Mouse (Mus musculus) cerebellum, adult 2 months (tissue): ENCODE data around the gene Chd6. TPM values are rescaled to one million over a fixed set of nuclear protein-coding genes. Genes with fewer than 3 reads are reported as not detected.
"Not testable (repeated sequence)": the region's sequence is repeated elsewhere in the genome, so short reads cannot be mapped to it uniquely, and the experiment has no call there.

ENCODE experiments used
- DNase-seq, 2 experiments: peaks; one replicate each; pipeline ENCODE4 v3.0.0; 2021
- H3K27ac ChIP-seq: fragments of 200-500 bp; 2 replicates; pipeline ENCODE4 v1.5.1; 2012; ENCODE audit warnings: low read length, control low read depth, inconsistent platforms; ENCODE audit not compliant: insufficient read depth
- H3K27me3 ChIP-seq: fragments of 200-500 bp; 2 replicates; pipeline ENCODE4 v1.6.1; 2012; ENCODE audit warnings: inconsistent platforms, mild to moderate bottlenecking, low read length, moderate library complexity; ENCODE audit not compliant: control insufficient read depth, insufficient read depth
- H3K4me1 ChIP-seq: fragments of 200-500 bp; 2 replicates; pipeline ENCODE4 v1.6.1; 2011; ENCODE audit warnings: low read length; ENCODE audit not compliant: control insufficient read depth, insufficient read depth
- H3K4me3 ChIP-seq: fragments of 200-500 bp; replicated peaks from 2 replicates; pipeline ENCODE3; 2011; ENCODE audit warnings: mild to moderate bottlenecking, low read depth, low read length, control low read depth; ENCODE audit not compliant: insufficient read depth
- CTCF ChIP-seq: fragments of 200-500 bp; IDR thresholded peaks from 2 replicates; pipeline ENCODE4 v1.5.1; 2011; ENCODE audit warnings: low read depth, mild to moderate bottlenecking, control low read depth, low read length, moderate library complexity, borderline replicate concordance; ENCODE audit not compliant: insufficient read depth
- POLR2A ChIP-seq: fragments of 200-500 bp; IDR thresholded peaks from 2 replicates; pipeline ENCODE4 v1.6.1; 2011; ENCODE audit warnings: low read length, control low read depth, borderline replicate concordance; ENCODE audit not compliant: insufficient read depth
- WGBS: fragments of 180-500 bp; shearing (Covaris S2); methylation state at CpG from one replicate; pipeline ENCODE4 v1.1.7; 2018; 5-methylcytosine and 5-hydroxymethylcytosine counted together
- polyA plus RNA-seq: library from polyadenylated mRNA; depleted of rRNA; stranded (reverse); fragments of >200 nt; gene quantifications from 2 replicates; pipeline ENCODE4 v1.2.3, GENCODE M21; 2012

Gene Chd6
- polyA plus RNA-seq, 1 experiment: 33.7 TPM

DNA sequence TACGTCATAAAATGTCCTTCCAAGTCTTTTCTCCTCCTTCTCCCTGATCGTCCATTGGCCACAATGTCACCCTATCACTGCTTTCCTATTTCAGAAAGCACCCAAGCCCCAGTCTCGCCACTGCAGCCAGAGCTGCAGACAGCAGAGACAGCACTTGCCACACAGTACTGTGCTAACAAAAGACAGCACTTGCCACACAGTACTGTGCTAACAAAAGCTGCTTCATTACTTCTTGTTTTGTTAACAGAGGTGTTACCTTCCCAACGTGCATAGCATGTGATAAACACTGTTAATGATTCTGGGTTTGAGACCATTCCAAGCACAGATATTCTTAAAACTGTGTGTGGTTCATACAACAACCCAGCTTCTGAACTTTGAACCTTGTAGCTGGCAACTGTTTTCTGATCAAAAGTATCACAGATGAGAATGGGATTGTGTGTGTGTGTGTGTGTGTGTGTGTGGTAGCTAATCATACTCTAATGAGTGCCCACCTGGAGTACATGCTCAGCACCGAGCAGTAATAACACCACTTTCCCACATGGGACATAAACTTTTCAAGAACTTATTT, 135.1 kb downstream of the Chd6 start:
- no peak overlapping the region for H3K4me3 ChIP-seq
- TF ChIP-seq CTCF (no peak), POLR2A (no peak)
- no peak for DNase-seq
- no peak overlapping the region for H3K27ac ChIP-seq
- no peaks in the 10 kb centered on the region for H3K27me3 ChIP-seq
- 80% methylated on average over 5 of the region's 5 CpGs for whole genome bisulfite sequencing
- H3K4me1 ChIP-seq: peaks cover 3% of the 10 kb centered on the region; the same call in 1 of the 2 replicates

DNA sequence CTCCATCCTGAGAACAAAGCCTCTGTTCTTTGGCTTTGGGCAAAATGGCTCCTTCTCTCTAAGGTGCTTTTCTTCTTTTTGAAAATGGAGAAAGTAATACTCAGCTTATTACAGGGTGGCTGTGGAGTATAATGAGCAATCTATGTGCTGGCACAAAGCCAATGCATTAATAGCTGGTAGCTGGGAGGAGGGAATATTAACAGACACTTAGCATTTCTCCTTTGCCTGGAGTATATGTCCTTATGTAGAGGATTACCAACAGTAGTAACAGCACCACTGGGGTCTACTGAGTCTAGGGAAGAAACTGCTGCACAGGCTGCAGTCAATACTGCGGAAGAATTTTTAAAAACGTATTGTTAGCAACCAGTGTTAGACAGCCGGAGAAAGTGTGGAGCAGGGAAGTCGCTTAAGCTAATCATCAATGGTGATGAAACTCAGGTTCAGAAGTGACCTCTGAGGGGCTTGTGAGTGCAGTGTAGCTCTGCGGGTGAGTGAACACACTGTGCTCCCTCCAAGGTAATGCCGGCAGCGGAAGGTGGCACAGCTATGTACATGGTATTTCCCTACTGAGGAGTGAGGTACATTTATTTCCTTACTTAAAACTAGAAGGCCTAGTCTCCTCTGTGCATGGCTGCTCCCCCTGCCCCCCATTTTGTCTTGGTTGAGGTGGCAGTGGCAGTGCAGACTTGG, 136.6 kb downstream of the Chd6 start:
- DNase-seq: no peak
- Histone ChIP-seq H3K27me3 (no peaks in the 10 kb centered on the region), H3K4me1 (no peaks in the 10 kb centered on the region; the same call in 1 of the 2 replicates), H3K27ac (no peak overlapping the region), H3K4me3 (no peak overlapping the region)
- WGBS: 96% methylated on average over 7 of the region's 7 CpGs
- TF ChIP-seq POLR2A: no peak
- no peak for TF ChIP-seq CTCF

DNA sequence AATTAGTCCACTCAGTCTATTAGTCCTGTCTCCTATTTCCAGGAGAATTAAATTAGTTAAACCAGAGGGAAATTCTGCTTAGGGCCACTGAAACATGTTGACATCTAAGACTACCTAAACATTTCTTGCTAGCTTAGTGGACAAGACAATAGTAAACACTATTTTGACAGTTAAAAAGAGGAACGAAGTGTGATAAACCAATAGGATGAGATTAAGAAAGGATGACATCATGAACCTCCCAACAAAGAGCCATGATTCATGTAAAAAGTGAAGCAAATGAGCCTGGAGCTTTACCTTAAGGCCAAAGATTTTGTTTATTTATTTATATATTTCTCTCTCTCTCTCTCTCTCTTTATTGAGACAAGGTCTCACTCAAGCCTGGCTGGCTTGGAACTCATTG, 146.7 kb downstream of the Chd6 start:
- DNase-seq: no peak
- H3K4me1 ChIP-seq: peaks cover 5% of the 10 kb centered on the region; the same call in 1 of the 2 replicates
- 100% methylated on average over 1 of the region's 1 CpGs for WGBS
- TF ChIP-seq POLR2A (no peak), CTCF (no peak)
- H3K27ac ChIP-seq: no peak overlapping the region
- no peak overlapping the region for H3K4me3 ChIP-seq
- no peaks in the 10 kb centered on the region for H3K27me3 ChIP-seq

DNA sequence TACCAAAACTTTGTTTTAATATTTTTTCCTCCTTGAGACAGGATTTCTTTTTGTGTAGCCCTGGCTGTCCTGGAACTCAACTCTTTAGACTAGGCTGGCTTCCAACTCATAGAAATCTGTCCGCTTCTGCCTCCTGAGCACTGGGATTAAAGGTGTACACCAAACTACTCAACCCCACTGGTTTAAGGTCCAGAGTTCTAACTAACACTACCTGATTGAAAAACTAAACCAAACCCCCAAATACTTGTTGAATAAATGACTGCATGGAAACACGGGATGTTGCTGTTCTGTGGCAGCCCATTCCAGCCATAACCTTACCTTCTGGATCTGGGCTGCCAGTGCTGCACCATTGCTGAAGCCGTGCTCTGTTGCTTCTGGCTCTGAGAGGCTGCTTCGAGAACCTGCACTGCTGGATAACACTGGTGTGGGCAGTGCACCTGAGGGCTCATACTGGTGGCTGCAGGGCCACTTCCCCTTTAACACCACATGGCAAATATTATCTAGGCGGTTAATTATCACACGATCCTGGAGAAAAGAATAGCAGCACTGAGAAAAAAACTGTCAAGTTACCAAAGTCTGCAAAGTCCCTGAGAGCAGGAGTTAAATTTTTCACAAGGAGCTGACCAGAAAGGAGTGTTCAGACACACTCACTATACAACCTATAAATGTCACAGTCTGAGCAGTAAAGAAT, 147.8 kb downstream of the Chd6 start:
- no peak overlapping the region for H3K27ac ChIP-seq
- 84% methylated on average over 6 of the region's 6 CpGs for WGBS
- TF ChIP-seq CTCF: no peak
- TF ChIP-seq POLR2A: no peak
- no peak overlapping the region for H3K4me3 ChIP-seq
- no peaks in the 10 kb centered on the region for H3K27me3 ChIP-seq
- no peak for DNase-seq
- peaks cover 5% of the 10 kb centered on the region; the same call in 1 of the 2 replicates for H3K4me1 ChIP-seq

DNA sequence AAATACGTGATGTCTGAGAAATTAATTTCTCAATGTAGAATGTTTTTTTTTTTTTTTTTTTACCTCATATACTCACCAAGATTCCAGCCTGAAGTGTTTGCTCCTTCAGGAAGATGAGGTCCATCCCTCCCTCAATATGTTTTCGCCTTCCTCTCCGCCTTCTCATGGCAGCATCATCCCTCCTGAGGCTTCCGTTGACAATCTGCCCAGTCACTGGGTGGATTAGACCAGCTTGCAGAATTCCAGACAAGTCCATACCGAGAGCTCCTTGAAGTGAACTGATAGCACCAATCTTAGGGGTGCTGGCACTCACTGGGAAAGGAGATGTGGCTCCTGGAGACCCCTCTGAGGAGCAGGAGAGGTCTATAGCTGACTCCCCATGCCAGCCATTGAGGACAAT, 149.0 kb downstream of the Chd6 start:
- peak in 1 of 2 experiments; percentile 53 for DNase-seq
- Histone ChIP-seq H3K4me3 (no peak overlapping the region), H3K27me3 (no peaks in the 10 kb centered on the region), H3K4me1 (peaks cover 5% of the 10 kb centered on the region; the same call in 1 of the 2 replicates), H3K27ac (no peak overlapping the region)
- 38% methylated on average over 5 of the region's 5 CpGs for WGBS
- TF ChIP-seq POLR2A (no peak), CTCF (no peak)

DNA sequence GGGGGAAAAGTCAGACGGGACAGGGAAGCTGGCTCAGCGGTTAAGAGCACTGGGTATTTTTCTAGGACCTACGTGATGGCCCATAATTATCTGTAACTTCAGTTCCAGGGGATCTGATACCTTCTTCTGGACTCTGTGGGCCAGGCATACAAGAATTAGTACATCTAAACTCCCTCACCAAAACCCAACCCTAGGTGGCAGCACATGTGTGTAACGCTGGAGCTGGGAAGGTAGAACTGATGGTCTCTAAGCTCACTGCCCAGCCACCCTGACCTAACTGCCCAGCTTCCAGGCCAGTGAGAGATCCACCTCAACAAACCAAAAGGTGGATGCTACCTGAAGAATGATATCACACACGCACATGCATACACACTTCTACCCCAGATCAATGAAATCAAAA, 150.1 kb downstream of the Chd6 start:
- H3K27me3 ChIP-seq: no peaks in the 10 kb centered on the region
- peaks cover 6% of the 10 kb centered on the region; the same call in 1 of the 2 replicates for H3K4me1 ChIP-seq
- TF ChIP-seq POLR2A: no peak
- peak; percentile 13; the same call in 1 of the 2 replicates for TF ChIP-seq CTCF
- H3K27ac ChIP-seq: no peak overlapping the region
- no peak overlapping the region for H3K4me3 ChIP-seq
- WGBS: 91% methylated on average over 5 of the region's 5 CpGs
- DNase-seq: no peak

DNA sequence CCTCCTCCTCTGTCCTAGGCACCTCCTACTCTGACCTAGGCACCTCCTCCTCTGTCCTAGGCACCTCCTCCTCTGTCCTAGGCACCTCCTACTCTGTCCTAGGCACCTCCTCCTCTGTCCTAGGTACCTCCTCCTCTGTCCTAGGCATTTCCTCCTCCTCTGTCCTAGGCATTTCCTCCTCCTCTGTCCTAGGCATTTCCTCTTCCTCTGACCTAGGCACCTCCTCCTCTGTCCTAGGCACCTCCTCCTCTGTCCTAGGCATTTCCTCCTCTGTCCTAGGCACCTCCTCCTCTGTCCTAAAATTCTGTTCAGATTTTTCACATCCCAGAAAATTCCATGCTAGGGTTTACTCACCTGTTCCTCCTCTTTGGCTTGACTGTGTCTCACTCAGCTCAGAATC, 151.1 kb downstream of the Chd6 start:
- not testable (repeated sequence) for H3K4me3 ChIP-seq, DNase-seq, H3K4me1 ChIP-seq, H3K27me3 ChIP-seq, H3K27ac ChIP-seq

DNA sequence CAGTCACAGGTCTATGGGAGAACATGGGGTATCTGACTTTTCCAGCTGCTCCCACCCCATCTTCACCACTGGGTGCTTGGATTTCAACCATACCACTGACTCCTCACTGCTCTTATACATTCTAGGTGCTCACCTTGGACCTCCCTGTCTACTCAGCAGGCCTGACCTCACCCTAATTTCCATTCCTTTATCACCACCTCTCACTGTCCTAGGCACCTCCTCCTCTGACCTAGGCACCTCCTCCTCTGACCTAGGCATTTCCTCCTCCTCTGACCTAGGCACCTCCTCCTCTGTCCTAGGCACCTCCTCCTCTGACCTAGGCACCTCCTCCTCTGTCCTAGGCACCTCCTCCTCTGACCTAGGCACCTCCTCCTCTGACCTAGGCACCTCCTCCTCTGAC, 151.6 kb downstream of the Chd6 start:
- not testable (repeated sequence) for H3K27ac ChIP-seq, H3K4me3 ChIP-seq, H3K27me3 ChIP-seq, DNase-seq, H3K4me1 ChIP-seq
